Mouse (Mus musculus) testis, adult 2 months (tissue): ENCODE data around the gene Nelfb.

ENCODE experiments used
- CTCF ChIP-seq: fragments of 200-500 bp; IDR thresholded peaks from 2 replicates; pipeline ENCODE4 v1.5.1; 2012; ENCODE audit warnings: low read depth, mild to moderate bottlenecking, inconsistent platforms, low read length, moderate library complexity; ENCODE audit not compliant: control insufficient read depth, insufficient read depth, insufficient replicate concordance
- POLR2A ChIP-seq: fragments of 200-500 bp; IDR thresholded peaks from 2 replicates; pipeline ENCODE4 v1.6.1; 2012; ENCODE audit warnings: low read depth, mild to moderate bottlenecking, inconsistent platforms, low read length, moderate library complexity; ENCODE audit not compliant: control insufficient read depth

DNA sequence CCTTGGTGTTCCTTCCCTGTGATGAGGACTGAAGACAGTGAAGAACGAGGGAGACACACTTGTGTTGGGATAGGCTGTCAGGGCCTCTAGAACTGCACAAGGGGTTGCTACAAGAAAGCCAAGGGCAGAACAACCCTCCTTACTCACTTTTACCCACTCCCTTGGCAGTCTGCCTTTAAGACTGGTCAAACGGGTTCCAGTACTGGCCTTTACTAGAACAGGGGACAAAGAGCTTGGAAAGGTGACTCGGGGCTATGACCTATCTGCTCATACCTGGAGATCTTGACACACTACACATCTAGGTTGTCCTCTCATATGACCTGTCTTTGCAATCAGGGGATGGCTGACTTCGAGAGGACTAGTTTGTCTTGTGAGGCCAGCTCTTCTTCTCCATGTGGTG lies 26.2 kb upstream of the Nelfb start:
- TF ChIP-seq CTCF: no peak
- TF ChIP-seq POLR2A: no peak
